8 mouse cellular contexts compared by ENCODE assay signal in genomic region chr7:101107968-101108652, GRCm38 (mm10). TPM values are rescaled to one million over a fixed set of nuclear protein-coding genes. Genes with fewer than 3 reads are reported as not detected.
DNase-seq lines count a peak whose midpoint lies in the region; ATAC-seq lines count a peak whose summit lies in the region.

No protein-coding gene starts in this region.

- ATAC-seq in heart, embryonic 14.5 days (ENCODE audit: insufficient number of reproducible peaks, insufficient read depth, low FRiP score, low read depth) = peak; percentile 92
- ATAC-seq in liver, embryonic 13.5 days (ENCODE audit: low read depth) = peak; percentile 90
- ATAC-seq in stomach, embryonic 16.5 days (ENCODE audit: insufficient read depth, low FRiP score) = peak; percentile 92

- DNase-seq in CD4-positive, CD25-positive, alpha-beta regulatory T cell, adult 2 months (ENCODE audit: low read depth, low spot score) = peak; percentile 96
- peak; percentile 25 for DNase-seq in fat pad, adult 2 months (ENCODE audit: extremely low read depth, low read depth, low spot score)
- DNase-seq in kidney, postnatal 14 days = peak; percentile 99
- peak; percentile 86 for DNase-seq in liver, embryonic 13.5 days
- DNase-seq in neural tube, embryonic 10.5 days (ENCODE audit: extremely low spot score, low spot score) = peak; percentile 99

- no peaks in the 10 kb centered on the region for H3K27me3 ChIP-seq in heart, embryonic 14.5 days (ENCODE audit: control insufficient read depth, insufficient read depth, low read length)
- no peaks in the 10 kb centered on the region for H3K27me3 ChIP-seq in liver, embryonic 13.5 days
- no peaks in the 10 kb centered on the region for H3K27me3 ChIP-seq in stomach, embryonic 16.5 days (ENCODE audit: control insufficient read depth, insufficient read depth, low read length)

- peak overlapping the region; percentile 91 for H3K9ac ChIP-seq in heart, embryonic 14.5 days (ENCODE audit: low read length)
- H3K9ac ChIP-seq in liver, embryonic 13.5 days = peak overlapping the region; percentile 84
- H3K9ac ChIP-seq in stomach, embryonic 16.5 days (ENCODE audit: low read length) = peak overlapping the region; percentile 77

- H3K4me3 ChIP-seq in brown adipose tissue, adult 24 weeks (ENCODE audit: insufficient read depth, low read depth, low read length) = peak overlapping the region; percentile 69
- peak overlapping the region; percentile 75 to 99 for H3K4me3 ChIP-seq in heart, embryonic 14.5 days (ENCODE audit: control insufficient read depth in 1 of 2, insufficient read depth in 1 of 2, low read depth in 1 of 2, low read length in 2 of 2)
- H3K4me3 ChIP-seq in liver, embryonic 13.5 days (replicated peaks) = peak overlapping the region; percentile 75
- peak overlapping the region; percentile 65 for H3K4me3 ChIP-seq in stomach, embryonic 16.5 days (replicated peaks; ENCODE audit: low read length)

- peak overlapping the region; percentile 76 for H3K4me2 ChIP-seq in heart, embryonic 14.5 days (ENCODE audit: low read length)
- peak overlapping the region; percentile 93 for H3K4me2 ChIP-seq in liver, embryonic 13.5 days
- H3K4me2 ChIP-seq in stomach, embryonic 16.5 days (ENCODE audit: low read depth, low read length) = peak overlapping the region; percentile 70

- H3K4me1 ChIP-seq in brown adipose tissue, adult 24 weeks (ENCODE audit: control insufficient read depth, insufficient read depth, insufficient read length, low read length) = peaks cover 3% of the 10 kb centered on the region; the same call in 1 of the 2 replicates
- H3K4me1 ChIP-seq in heart, embryonic 14.5 days (ENCODE audit: control insufficient read depth in 2 of 2, insufficient read depth in 2 of 2, low read length in 2 of 2) = peaks cover 8 to 17% of the 10 kb centered on the region in 2 experiments
- peaks cover 38% of the 10 kb centered on the region for H3K4me1 ChIP-seq in liver, embryonic 13.5 days (replicated peaks)
- H3K4me1 ChIP-seq in stomach, embryonic 16.5 days (ENCODE audit: control insufficient read depth, insufficient read depth, low read length) = peaks cover 14% of the 10 kb centered on the region

- WGBS in heart, embryonic 14.5 days = under 1% methylated on average over 52 of the region's 75 CpGs
- under 1% methylated on average over 60 of the region's 75 CpGs for WGBS in liver, embryonic 13.5 days (ENCODE audit: insufficient replicate concordance)
- under 1% methylated on average over 63 of the region's 75 CpGs for WGBS in stomach, embryonic 16.5 days

- H3K9me3 ChIP-seq in heart, embryonic 14.5 days (ENCODE audit: control insufficient read depth, low read length) = no peaks in the 10 kb centered on the region
- H3K9me3 ChIP-seq in liver, embryonic 13.5 days (replicated peaks) = no peaks in the 10 kb centered on the region
- no peaks in the 10 kb centered on the region for H3K9me3 ChIP-seq in stomach, embryonic 16.5 days (replicated peaks; ENCODE audit: control insufficient read depth, low read length)

- H3K27ac ChIP-seq in brown adipose tissue, adult 24 weeks (replicated peaks; ENCODE audit: low read depth, low read length) = peak overlapping the region; percentile 76
- peak overlapping the region; percentile 93 to 97 for H3K27ac ChIP-seq in heart, embryonic 14.5 days (replicated peaks in 1 of 2; ENCODE audit: control insufficient read depth in 1 of 2, insufficient read depth in 1 of 2, low read depth in 2 of 2, low read length in 2 of 2)
- peak overlapping the region; percentile 80 for H3K27ac ChIP-seq in liver, embryonic 13.5 days
- H3K27ac ChIP-seq in stomach, embryonic 16.5 days (ENCODE audit: low read length) = peak overlapping the region; percentile 94

- peaks cover 13% of the 10 kb centered on the region for H3K36me3 ChIP-seq in heart, embryonic 14.5 days (ENCODE audit: control insufficient read depth, insufficient read depth, low read length)
- peaks cover 7% of the 10 kb centered on the region; the same call in 1 of the 2 replicates for H3K36me3 ChIP-seq in liver, embryonic 13.5 days
- no peaks in the 10 kb centered on the region for H3K36me3 ChIP-seq in stomach, embryonic 16.5 days (ENCODE audit: control insufficient read depth, insufficient read depth, low read length)

RNA-seq across cellular contexts. Expression of gene Fchsd2, which starts 15.4 kb away (rescaled TPM):
- 4.8 and 8.8 TPM in 2 replicates for polyA plus RNA-seq in brown adipose tissue, adult 24 weeks (2012; ENCODE audit: insufficient read depth, insufficient read length, missing spikeins)
- 18.0 and 18.6 TPM in 2 replicates for polyA plus RNA-seq in heart, embryonic 14.5 days (2014; fragmentation: Nextera tagmentation; extraction: Ambion mirVana)
- polyA plus RNA-seq in liver, embryonic 13.5 days (2015; fragmentation: Nextera tagmentation; extraction: Ambion mirVana) = 4.2 and 6.8 TPM in 2 replicates
- 20.0 and 21.5 TPM in 2 replicates for polyA plus RNA-seq in stomach, embryonic 16.5 days (2015; fragmentation: Nextera tagmentation; extraction: Ambion mirVana)

Comparison
In these comparisons a context has a peak if more than half of its experiments do, and no peak if none do; other contexts are left out.
1. Peak in every context shown above with its lines: DNase-seq, ATAC-seq, H3K4me3 ChIP-seq and H3K27ac ChIP-seq.
2. DNase-seq: peak in every context shown above with its lines; median percentile 99 in kidney, postnatal 14 days; 99 in neural tube, embryonic 10.5 days; 96 in CD4-positive, CD25-positive, alpha-beta regulatory T cell, adult 2 months; 86 in liver, embryonic 13.5 days; 25 in fat pad, adult 2 months.